Mouse (Mus musculus): Measurements from ENCODE around the gene Hgfac. TPM values are rescaled to one million over a fixed set of nuclear protein-coding genes. Genes with fewer than 3 reads are reported as not detected.

Hgfac gene
- total RNA-seq (2021) = under 1 TPM in 1 of 2 experiments, not detected in 1; 0.46 TPM
- long read RNA-seq, experiment 1 = 0 reads
- long read RNA-seq, experiment 2 = 0 reads

GRCm38 (mm10) chr5:35041268-35041829 lies at the start of gene Hgfac:
Hgfac (plus strand) TSS chr5:35041509.
- DNase-seq = no peak

GRCm38 (mm10) chr5:34998754-34999153 lies 42.6 kb upstream of the Hgfac start:
- DNase-seq = no peak

DNA sequence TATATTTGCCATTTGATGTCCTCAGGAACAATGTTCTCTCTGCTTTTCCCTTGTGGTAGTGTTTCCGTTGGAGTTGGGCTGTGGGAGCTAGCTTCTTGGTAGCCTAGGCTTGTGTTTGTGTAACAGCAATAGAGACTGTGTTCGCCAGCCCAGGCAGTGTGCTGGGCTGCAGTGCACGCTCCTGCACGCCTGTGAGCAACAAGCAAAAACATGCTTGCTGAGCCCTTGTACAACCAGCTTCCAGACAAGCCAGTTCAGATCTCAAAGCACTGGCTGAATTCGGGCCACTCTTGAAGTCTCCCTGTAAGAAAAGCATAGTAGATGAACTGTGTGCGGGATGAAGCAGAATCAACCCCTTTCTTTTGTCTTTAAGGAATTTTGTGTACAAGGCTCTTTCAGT lies 42.0 kb upstream of the Hgfac start:
- no peak for DNase-seq

- DNase-seq = no peak
These were observed 41.0 kb upstream of the Hgfac start for GRCm38 (mm10) chr5:35000323-35000722.

DNA sequence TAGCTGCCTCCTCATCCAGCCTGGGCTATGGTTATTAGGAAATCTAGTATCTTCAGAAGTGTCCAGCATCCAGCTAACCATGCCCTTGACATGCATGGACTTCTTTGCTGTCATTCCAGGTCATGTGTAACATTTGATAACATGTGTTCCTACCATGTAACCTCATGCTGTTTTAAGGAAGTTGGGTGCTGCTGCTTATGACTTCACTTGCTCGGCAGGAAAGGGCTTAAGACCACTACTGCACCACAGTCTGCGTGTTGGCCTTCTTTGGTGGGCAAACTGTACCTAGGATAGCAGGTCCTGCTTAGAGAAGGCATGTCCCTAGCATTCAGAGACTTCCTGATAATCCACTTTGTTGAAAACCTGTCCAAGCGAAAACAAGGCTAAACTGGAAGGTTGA lies 40.2 kb upstream of the Hgfac start:
- DNase-seq = no peak

GRCm38 (mm10) chr5:35003611-35004162 lies 37.6 kb upstream of the Hgfac start:
- DNase-seq = no peak

DNA sequence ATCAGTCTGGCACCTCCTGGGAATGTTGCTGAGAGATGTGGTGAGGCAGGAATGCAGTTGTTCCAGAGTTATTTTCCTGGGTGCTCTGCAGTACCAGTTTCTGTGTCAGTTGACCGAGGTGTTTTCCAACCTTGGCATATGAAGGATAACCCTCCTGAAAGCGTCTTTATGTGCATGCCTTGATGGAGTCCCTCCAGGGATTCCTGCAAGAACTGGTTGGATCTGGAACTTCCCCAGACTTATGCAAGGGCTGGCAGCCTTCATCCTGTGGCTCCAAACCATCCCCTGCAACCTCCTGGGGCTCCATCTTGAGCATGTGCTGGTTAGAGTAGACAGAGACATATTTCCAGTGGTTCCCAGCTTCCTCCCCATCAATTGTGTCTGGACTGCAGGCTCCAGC lies 36.5 kb upstream of the Hgfac start:
- DNase-seq = no peak

- DNase-seq = no peak
These were observed 35.6 kb upstream of the Hgfac start for GRCm38 (mm10) chr5:35005659-35006058.

GRCm38 (mm10) chr5:35006599-35006998 lies 34.7 kb upstream of the Hgfac start:
- no peak for DNase-seq

DNA sequence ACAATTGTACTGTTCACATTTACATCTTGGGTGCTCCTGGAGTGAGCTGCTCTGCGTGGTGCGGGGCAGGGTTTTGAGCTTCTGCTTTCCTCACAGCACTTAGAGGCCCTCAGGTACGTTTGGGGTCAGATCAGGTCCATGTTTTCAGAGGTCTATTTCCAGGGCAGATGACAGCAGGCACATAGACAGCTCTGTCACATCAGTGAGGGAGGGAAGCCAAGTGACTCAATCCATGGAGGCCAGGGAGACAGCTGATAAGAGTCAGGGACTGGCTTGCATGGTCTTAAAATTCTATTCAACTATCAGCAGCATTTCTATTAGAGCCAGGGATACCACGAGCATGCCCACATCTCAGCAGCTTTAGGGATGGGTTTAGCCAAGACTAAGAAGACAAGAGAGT lies 32.1 kb upstream of the Hgfac start:
- DNase-seq = no peak

- no peak for DNase-seq
These were observed 30.7 kb upstream of the Hgfac start for GRCm38 (mm10) chr5:35010656-35011055.

- no peak for DNase-seq
These were observed 30.0 kb upstream of the Hgfac start for GRCm38 (mm10) chr5:35011156-35011923.

DNA sequence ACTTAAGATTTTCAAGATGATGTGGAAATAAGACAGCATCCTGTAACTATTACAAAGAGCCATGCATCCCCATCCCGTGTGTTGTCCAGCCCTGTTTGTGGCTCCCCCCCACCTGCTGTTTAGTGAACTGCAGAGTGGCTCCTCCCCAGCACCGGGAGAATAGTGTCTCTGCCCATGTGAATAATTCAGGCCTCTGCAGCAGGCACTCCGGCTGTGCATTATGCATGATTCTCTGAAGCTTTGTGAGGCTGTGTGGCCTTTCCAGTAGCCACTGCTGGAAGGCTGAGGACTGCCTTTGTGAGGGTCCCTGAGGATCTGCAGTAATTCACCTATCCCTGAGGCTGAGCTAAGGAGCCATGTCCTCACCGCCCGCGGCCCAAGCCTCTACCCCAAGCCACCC lies 27.3 kb upstream of the Hgfac start:
- no peak for DNase-seq

DNA sequence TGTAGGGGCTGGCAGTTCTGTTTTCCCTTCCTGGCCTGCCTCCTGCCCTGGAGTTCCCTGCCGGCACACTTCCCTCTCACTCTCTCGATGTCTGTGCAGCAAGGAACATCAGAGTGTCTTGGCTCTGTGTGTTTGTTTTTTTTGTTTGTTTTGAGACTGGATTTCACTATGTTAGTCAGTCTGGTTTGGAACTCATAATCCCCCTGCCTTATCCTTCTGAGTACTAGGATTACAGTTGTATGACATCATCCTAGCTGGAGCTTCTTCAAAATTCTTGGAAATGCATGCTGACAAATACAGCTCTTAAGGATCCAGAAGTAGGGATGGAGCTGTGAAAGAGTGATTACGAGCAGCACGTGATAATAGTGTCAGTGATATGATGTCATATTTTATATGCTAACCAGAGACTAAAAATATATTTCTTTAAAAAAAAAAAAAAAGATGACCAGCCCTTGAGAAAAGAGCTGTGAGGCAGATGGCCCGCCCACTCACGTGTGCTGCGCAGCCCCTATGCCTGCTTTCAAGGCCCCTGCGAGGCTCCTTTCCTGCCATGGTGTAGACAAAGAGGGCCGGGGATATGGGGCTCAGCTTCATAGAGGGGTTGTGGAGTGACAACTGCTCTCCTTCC lies 21.5 kb upstream of the Hgfac start:
- DNase-seq = no peak

DNA sequence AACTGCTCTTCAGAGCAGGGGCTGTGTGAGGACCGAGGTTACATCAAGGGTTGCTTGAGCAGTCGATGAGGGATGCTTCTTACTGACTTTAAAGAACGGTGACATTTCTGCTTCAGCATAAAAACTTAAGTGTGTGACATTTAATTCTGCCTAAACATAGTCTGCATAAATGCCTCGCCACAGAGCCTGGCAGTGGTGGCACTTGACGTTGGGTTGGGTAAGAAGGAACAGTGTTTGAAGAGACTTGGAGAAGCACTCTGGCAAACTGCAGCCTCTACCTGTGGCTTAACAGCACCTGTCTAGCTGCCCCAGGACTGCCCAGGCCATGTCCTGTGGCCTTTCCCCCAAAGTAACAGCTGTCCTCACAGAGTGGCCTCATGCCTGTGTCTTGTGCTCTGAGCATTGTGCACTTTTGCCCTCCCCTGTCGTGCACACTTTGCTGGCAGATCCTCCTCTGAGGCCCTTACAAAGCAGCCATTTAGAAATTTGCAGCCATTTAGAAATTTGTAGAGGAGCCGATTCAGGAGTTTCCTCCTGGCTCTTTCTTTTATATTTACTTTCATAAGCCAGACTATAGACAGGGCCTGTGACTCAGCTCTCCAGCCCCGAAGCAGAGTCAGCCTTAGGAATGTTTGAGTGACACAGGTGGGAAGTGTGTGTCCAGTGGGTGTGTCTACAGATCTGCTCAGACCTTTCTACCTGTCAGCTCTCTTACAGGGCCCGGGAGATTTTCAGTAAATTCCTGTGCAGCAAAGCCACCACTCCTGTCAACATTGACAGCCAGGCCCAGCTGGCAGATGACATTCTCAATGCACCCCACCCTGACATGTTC lies 20.7 kb upstream of the Hgfac start:
- no peak for DNase-seq

GRCm38 (mm10) chr5:35024975-35025374 lies 16.3 kb upstream of the Hgfac start:
- peak; percentile 26 for DNase-seq

DNA sequence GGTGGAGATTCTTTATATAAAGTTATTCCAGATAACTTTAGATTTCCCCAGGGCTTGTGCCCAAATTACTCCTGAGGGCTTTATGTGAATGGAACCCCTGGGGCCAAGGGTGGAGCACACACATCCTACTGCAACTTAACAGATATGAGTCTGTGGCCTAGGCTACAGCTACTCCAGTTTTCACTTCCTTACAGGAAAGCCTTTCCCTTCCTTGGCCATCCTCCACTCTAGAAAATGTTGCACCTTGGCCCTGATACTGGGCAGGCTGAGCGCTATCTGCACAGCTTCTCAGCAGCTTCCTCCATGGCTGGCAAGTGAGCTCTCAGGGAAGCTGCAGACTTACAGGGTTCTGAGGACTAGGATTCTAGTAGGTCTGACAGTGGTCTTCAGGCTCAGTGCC lies 12.0 kb upstream of the Hgfac start:
- DNase-seq = no peak

- no peak for DNase-seq
These were observed 11.6 kb upstream of the Hgfac start for GRCm38 (mm10) chr5:35029755-35030154.

GRCm38 (mm10) chr5:35033068-35033467 lies 8.2 kb upstream of the Hgfac start:
- DNase-seq = no peak

- DNase-seq = no peak
These were observed 7.7 kb upstream of the Hgfac start for GRCm38 (mm10) chr5:35033619-35034018.

- no peak for DNase-seq
These were observed 6.2 kb upstream of the Hgfac start for GRCm38 (mm10) chr5:35035141-35035540.

GRCm38 (mm10) chr5:35035795-35036194 lies 5.5 kb upstream of the Hgfac start:
- DNase-seq = no peak

Data from gastrocnemius, postnatal 25 days (tissue).